Mouse (Mus musculus) ovary, postnatal 14 days (tissue): ENCODE data around the gene Sorcs3.

Experiments
- DNase-seq: peaks from one replicate; pipeline ENCODE4 v3.0.0; 2022; ENCODE audit warnings: low spot score

The Sorcs3 gene

GRCm38 (mm10) chr19:48285602-48286225 is 79.9 kb downstream of the Sorcs3 start:
- DNase-seq = no peak

DNA sequence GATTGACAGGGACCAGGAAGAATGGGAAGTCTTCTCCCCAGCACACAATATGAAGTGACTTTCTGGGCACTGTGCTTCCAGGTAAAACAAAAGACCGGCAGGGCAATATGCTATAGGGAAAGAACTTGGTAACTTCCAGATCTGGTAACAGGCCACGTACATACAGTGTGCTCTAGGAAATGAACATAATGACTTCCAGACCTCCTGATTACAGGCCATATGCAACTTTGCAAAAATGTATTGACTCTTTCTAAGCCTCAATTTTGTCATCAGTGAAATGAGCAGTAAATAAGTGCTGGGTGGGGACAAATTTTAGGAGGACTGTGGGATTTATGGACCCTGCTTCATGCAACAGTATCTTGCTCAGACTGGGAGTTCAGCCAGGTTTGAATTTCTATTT is 88.4 kb downstream of the Sorcs3 start:
- DNase-seq = no peak

GRCm38 (mm10) chr19:48298384-48298783 is 92.6 kb downstream of the Sorcs3 start:
- DNase-seq = no peak

DNA sequence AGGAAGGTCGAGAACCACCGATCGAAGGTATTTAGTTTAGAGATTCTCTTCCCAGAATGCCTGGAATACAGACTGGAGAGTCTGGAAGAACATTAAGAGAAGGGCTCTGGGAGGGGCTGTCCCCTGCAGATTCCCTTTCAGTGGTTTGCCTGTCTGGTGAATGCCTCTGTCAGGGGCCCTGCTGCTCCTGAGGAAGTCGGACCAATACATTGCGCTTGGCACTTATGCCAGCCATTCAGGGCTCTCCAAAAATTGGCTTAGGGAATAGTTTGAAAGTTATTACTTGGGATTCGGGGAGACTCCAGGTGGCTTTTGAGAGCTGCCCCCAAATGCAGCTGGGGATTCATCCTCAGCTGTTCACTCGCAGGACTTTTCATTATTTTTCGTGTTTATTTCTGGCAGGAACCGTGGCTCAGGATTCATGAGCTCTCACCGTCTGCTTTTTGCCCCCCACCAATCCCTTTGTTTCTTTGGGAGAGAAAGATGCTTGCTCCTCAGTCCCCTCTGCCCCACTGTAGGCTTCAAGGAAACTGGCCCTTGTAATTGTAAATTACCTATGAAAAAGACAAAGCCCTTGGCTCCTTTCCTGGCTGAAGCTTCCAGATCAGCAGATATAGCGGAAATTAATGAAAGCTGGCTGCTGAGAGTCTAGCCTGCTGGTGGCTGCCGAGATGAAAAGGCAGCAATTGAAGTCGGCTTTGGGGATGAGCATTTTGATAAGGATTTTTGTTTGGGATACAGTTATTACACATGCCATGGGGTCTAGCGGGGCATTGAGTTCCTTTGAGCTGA is 94.8 kb downstream of the Sorcs3 start:
- DNase-seq = no peak

GRCm38 (mm10) chr19:48301300-48301699 is 95.5 kb downstream of the Sorcs3 start:
- DNase-seq = no peak

DNA sequence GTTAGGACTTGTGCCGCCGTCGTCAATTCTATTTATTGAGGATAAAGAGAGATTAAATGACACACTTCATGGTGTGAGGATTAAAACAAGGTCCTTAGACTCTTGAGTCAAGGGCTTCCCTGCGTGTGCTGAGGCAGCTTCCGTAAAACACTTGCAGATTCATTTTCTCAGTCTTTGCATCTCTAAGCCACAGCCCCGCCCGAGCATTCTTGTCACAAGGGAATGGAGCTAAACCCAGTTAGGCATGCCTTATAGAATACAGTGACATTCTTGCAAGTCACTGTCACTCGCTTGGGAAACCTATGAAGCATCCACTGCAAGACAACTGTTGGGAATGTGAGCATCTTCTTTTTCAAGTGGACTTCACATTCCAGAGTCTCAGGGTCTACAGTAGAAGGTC is 102.5 kb downstream of the Sorcs3 start:
- no peak for DNase-seq

DNA sequence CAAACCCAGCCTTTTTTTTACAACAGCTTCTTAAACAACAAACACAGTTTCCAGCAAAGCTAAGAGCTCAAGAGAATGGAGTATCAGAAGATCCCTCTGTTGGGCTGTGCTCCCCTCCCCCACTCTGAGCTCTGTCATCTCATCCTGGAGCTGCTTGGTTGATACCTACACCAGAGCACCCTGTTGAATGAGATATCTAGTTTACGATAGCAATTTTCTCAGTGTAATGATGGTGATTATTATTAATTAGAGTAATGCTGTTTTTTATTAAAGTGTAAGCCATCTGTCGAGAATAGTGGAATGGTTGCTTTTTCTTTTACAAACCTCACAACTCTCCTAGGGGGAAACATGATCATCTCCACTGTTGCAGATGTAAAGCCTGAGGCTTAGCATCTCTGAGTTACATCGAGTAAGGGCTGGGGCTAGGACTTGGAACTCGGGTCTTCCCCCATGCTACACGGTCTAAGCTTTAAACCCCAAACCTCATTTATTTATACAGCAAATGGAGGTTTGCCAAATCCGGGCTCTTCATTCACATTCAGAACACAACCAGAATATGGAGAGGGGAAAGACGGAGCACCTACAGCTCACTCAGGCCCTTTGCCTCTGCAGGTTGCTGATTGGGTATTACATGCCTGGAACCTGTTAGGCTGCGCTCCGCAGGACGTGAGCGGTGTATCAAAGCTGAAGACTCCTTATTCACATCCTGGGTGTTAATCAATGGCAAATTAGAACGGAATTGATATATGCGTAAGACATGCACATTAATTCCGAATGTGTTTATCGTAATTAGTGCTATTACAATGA is 103.9 kb downstream of the Sorcs3 start:
- DNase-seq = no peak

DNA sequence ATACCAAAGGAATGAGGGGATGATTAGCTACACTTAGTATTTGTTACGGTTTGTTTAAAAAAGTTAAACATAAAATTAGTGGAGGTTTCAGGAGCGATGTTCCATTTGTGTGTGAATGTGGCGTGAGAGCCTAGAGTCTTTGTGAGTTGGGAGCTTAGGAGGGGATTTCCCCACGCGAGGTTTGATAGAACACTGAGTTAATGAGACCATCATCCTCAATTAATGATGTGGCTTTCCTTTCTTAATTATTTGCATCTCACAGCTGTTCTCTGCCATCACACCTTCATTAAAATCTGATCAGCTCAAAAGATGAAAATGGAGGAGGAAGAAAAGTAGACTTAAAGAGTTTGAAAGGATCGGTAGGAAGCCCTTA is 104.5 kb downstream of the Sorcs3 start:
- DNase-seq = no peak

- no peak for DNase-seq
Observed at GRCm38 (mm10) chr19:48313776-48314175, 108.0 kb downstream of the Sorcs3 start.

DNA sequence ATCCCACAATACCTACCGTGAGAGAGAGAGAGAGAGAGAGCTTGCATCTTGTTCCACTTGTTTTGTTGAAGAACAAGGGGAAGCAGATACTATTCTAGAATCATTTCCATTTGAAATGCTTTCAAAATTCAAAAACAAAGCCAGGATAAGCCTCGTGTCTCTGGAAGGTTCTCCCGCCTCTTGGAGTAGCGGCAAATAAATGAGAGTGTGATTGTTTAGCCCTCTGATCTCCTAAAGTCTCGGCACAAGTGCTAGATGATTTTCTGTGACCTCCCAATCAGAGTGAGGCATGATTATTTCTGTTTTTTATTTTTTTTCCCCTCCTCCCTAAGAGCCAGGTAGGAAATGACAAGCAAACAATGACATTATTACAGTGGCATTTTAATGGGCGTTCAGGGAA is 121.3 kb downstream of the Sorcs3 start:
- DNase-seq = no peak

DNA sequence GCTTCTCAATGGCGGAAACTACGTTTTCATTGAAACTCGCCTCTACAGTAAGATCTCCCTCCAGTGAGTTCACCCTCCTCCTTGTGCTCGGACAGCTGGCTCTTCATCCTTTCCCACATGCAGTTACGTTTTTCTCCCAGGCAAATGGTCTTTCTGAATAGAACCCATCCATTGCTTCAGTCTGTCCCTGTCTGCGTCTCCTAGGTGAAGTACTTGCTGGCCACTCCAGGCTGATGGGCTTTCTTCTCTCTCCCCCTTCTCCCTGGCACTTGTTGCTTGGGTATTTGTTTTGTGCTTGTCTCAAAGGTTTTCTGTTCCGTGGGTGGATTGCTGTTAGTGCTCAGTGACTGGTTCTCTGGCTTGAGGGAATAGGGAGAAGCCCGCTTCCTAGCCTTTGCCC is 122.3 kb downstream of the Sorcs3 start:
- no peak for DNase-seq

GRCm38 (mm10) chr19:48331640-48332039 is 125.8 kb downstream of the Sorcs3 start:
- no peak for DNase-seq

- DNase-seq = no peak
Observed at GRCm38 (mm10) chr19:48333085-48333484, 127.3 kb downstream of the Sorcs3 start.

- DNase-seq = no peak
Observed at GRCm38 (mm10) chr19:48337461-48337860, 131.6 kb downstream of the Sorcs3 start.

- no peak for DNase-seq
Observed at GRCm38 (mm10) chr19:48338098-48338497, 132.3 kb downstream of the Sorcs3 start.

DNA sequence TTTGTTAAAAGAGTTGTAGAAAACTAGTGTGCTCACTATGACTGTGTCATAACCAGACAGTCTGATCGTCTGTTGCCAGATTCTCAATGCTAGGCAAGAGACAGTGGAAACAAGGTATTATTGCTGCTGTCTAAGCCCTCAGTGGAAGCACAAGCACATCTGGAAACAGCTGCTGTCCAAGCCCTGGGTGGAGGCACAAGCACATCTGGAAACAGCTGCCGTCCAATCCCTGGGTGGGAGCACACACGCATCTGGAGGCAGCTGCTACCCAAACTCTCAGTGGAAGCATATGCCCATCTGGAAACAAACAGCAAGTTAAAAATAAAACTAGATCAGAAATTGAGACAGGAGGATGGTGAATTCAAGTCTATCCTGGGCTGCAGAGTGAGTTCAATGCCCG is 136.9 kb downstream of the Sorcs3 start:
- no peak for DNase-seq

DNA sequence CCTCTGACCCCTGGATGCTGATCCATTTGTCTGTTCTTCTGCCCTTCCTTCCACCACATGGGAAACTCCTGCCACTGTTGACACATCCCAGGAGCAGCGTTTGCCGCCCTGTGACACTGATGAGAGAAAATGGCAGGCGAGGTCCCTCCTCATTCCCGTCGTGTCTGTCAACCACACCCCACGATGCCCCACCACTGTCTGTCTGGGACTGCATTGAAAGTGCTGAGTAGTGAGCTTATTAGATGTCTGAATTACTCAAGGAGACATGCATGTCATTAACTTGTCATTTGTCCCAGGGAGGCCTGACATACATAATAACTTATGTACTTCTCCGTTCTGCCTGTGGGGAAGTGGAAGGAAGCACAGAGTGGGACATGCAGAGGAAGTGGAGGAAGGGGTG is 137.6 kb downstream of the Sorcs3 start:
- DNase-seq = no peak

GRCm38 (mm10) chr19:48347116-48347515 is 141.3 kb downstream of the Sorcs3 start:
- DNase-seq = no peak

GRCm38 (mm10) chr19:48356806-48357205 is 151.0 kb downstream of the Sorcs3 start:
- DNase-seq = no peak

GRCm38 (mm10) chr19:48362167-48362566 is 156.3 kb downstream of the Sorcs3 start:
- DNase-seq = no peak

GRCm38 (mm10) chr19:48368056-48368455 is 162.2 kb downstream of the Sorcs3 start:
- DNase-seq = no peak

- DNase-seq = no peak
Observed at GRCm38 (mm10) chr19:48371787-48372186, 166.0 kb downstream of the Sorcs3 start.

GRCm38 (mm10) chr19:48378006-48378540 is 172.2 kb downstream of the Sorcs3 start:
- no peak for DNase-seq
